Mouse (Mus musculus): ENCODE results near the gene Ets1. TPM values are rescaled to one million over a fixed set of nuclear protein-coding genes. Genes with fewer than 3 reads are reported as not detected.

Gene Ets1
- polyA plus RNA-seq, 1 experiment from 2014 or later, result 21.1 TPM

DNA sequence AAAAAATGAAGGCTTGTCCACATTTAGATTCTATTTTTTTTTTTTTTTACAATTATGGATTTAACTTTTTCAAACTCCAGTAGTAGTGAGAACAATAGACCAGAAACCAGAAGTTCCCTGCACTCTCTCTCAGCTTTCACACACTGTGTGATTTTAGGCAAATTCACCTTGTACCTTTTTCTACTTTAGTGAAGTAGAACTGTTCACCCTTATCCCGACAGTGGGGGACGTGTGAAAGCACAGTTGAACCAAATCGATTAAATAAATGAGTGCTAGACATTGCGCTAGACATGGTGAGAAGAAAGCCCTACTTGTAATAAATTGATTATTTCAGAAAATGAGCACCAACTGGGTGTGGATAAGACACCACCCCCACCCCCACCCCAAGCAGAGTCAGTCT lies 104.0 kb downstream of the Ets1 start:
- 90% methylated on average over 4 of the region's 4 CpGs for WGBS
- no peaks in the 10 kb centered on the region for H3K9me3 ChIP-seq
- ATAC-seq (ENCODE audit: low FRiP score), result no peak
- no peak overlapping the region for H3K4me3 ChIP-seq (replicated peaks)
- H3K9ac ChIP-seq, result no peak overlapping the region
- H3K27ac ChIP-seq, result no peak overlapping the region
- no peaks in the 10 kb centered on the region for H3K27me3 ChIP-seq
- no peaks in the 10 kb centered on the region for H3K36me3 ChIP-seq (replicated peaks)
- no peak overlapping the region for H3K4me2 ChIP-seq
- H3K4me1 ChIP-seq, result no peaks in the 10 kb centered on the region; the same call in 1 of the 2 replicates

DNA sequence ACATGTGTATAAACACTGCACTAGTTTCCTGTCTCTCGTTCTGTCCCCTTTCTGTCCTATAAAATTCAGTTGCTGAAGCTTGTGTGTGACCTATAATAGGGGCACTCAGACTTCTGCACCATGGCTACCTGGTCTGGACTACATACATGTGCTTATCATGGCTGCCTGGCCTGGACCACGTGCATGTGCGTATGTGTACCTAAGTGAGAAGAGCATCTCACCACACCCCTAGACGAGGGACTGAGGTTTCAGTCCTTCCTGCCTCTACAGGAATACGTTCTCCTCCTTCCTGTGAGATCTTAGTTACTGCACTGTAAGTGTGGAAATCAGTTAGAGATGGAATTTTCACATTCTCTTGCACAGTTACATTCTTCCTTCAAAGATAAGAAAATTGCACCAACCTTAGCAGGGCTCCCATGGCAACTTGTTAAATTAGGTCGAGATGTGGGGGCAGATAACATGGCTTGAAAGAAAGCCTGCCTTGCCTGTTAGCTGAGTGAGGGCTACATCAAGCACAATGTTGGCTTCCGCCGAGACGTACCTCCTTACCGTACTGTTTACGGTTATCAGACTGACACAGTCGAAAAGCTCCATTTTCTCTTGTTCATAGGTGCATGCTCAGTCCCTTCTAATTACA lies 104.8 kb downstream of the Ets1 start:
- ATAC-seq (ENCODE audit: low FRiP score), result no peak
- H3K27me3 ChIP-seq, result no peaks in the 10 kb centered on the region
- WGBS, result 90% methylated on average over 12 of the region's 12 CpGs
- H3K4me1 ChIP-seq, result no peaks in the 10 kb centered on the region; the same call in 1 of the 2 replicates
- no peak overlapping the region for H3K4me3 ChIP-seq (replicated peaks)
- no peak overlapping the region for H3K4me2 ChIP-seq
- H3K36me3 ChIP-seq (replicated peaks), result no peaks in the 10 kb centered on the region
- no peaks in the 10 kb centered on the region for H3K9me3 ChIP-seq
- no peak overlapping the region for H3K27ac ChIP-seq
- no peak overlapping the region for H3K9ac ChIP-seq

GRCm38 (mm10) chr9:32741681-32742080 lies 105.7 kb downstream of the Ets1 start:
- 64% methylated on average over 2 of the region's 2 CpGs for WGBS
- no peak; the same call in 1 of the 2 replicates for ATAC-seq (ENCODE audit: low FRiP score)
- no peak overlapping the region for H3K4me3 ChIP-seq (replicated peaks)
- H3K9ac ChIP-seq, result no peak overlapping the region
- H3K4me1 ChIP-seq, result no peaks in the 10 kb centered on the region; the same call in 1 of the 2 replicates
- no peaks in the 10 kb centered on the region for H3K36me3 ChIP-seq (replicated peaks)
- H3K27ac ChIP-seq, result no peak overlapping the region
- no peaks in the 10 kb centered on the region for H3K27me3 ChIP-seq
- H3K4me2 ChIP-seq, result no peak overlapping the region
- no peaks in the 10 kb centered on the region for H3K9me3 ChIP-seq

GRCm38 (mm10) chr9:32743157-32743556 lies 107.1 kb downstream of the Ets1 start:
- no peak overlapping the region for H3K27ac ChIP-seq
- H3K36me3 ChIP-seq (replicated peaks), result no peaks in the 10 kb centered on the region
- no peak overlapping the region for H3K4me2 ChIP-seq
- no peak overlapping the region for H3K4me3 ChIP-seq (replicated peaks)
- H3K9me3 ChIP-seq, result no peaks in the 10 kb centered on the region
- H3K9ac ChIP-seq, result no peak overlapping the region
- H3K4me1 ChIP-seq, result no peaks in the 10 kb centered on the region; the same call in 1 of the 2 replicates
- 78% methylated on average over 8 of the region's 8 CpGs for WGBS
- no peak for ATAC-seq (ENCODE audit: low FRiP score)
- H3K27me3 ChIP-seq, result no peaks in the 10 kb centered on the region

DNA sequence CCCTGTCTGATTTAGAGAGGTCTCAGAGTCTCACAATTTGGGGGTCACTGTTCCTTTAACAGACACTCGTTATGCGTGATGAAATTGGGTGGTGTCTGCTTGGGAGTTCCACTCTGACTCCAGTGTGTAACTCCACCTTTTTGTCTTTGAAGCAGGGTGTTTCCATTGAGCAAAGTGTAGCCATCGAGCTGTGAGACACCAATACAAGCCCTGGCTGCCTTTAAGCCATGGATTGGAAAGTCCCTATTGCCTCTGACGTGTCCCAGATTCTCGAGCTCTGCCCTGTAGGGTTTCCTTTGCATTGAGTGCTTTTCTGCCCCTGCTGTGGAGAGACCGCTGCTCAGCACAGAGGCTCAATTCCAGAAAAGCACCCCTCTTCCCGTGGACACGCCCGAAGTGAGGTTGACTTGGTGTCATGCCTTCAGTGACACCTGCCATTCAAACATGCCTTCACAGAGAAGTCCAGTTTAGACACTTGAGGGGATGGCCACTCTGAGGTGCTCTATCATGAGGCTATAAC lies 107.7 kb downstream of the Ets1 start:
- Histone ChIP-seq H3K4me1 (no peaks in the 10 kb centered on the region; the same call in 1 of the 2 replicates), H3K36me3 (replicated peaks) (no peaks in the 10 kb centered on the region), H3K9ac (no peak overlapping the region), H3K27ac (no peak overlapping the region), H3K9me3 (no peaks in the 10 kb centered on the region), H3K4me2 (no peak overlapping the region), H3K4me3 (replicated peaks) (no peak overlapping the region), H3K27me3 (no peaks in the 10 kb centered on the region)
- ATAC-seq (ENCODE audit: low FRiP score), result no peak
- WGBS, result 81% methylated on average over 9 of the region's 9 CpGs

- H3K27ac ChIP-seq, result no peak overlapping the region
- no peak overlapping the region for H3K4me3 ChIP-seq (replicated peaks)
- no peaks in the 10 kb centered on the region for H3K9me3 ChIP-seq
- H3K36me3 ChIP-seq (replicated peaks), result no peaks in the 10 kb centered on the region
- no peak overlapping the region for H3K4me2 ChIP-seq
- H3K27me3 ChIP-seq, result no peaks in the 10 kb centered on the region
- H3K9ac ChIP-seq, result no peak overlapping the region
- H3K4me1 ChIP-seq, result no peaks in the 10 kb centered on the region; the same call in 1 of the 2 replicates
- 79% methylated on average over 9 of the region's 9 CpGs for whole genome bisulfite sequencing
- ATAC-seq (ENCODE audit: low FRiP score), result no peak
Measured at GRCm38 (mm10) chr9:32744288-32744687, 108.3 kb downstream of the Ets1 start.

- H3K9ac ChIP-seq, result no peak overlapping the region
- H3K4me2 ChIP-seq, result no peak overlapping the region
- no peak overlapping the region for H3K27ac ChIP-seq
- H3K4me1 ChIP-seq, result no peaks in the 10 kb centered on the region; the same call in 1 of the 2 replicates
- no peaks in the 10 kb centered on the region for H3K9me3 ChIP-seq
- no peaks in the 10 kb centered on the region for H3K36me3 ChIP-seq (replicated peaks)
- ATAC-seq (ENCODE audit: low FRiP score), result no peak
- 87% methylated on average over 12 of the region's 12 CpGs for WGBS
- H3K27me3 ChIP-seq, result no peaks in the 10 kb centered on the region
- no peak overlapping the region for H3K4me3 ChIP-seq (replicated peaks)
Measured at GRCm38 (mm10) chr9:32745079-32745763, 109.2 kb downstream of the Ets1 start.

- Histone ChIP-seq H3K4me1 (no peaks in the 10 kb centered on the region; the same call in 1 of the 2 replicates), H3K4me3 (replicated peaks) (no peak overlapping the region), H3K36me3 (replicated peaks) (no peaks in the 10 kb centered on the region), H3K9me3 (no peaks in the 10 kb centered on the region), H3K4me2 (no peak overlapping the region), H3K9ac (no peak overlapping the region), H3K27ac (no peak overlapping the region), H3K27me3 (no peaks in the 10 kb centered on the region)
- WGBS, result 89% methylated on average over 8 of the region's 8 CpGs
- no peak for ATAC-seq (ENCODE audit: low FRiP score)
Measured at GRCm38 (mm10) chr9:32745998-32746397, 110.0 kb downstream of the Ets1 start.

DNA sequence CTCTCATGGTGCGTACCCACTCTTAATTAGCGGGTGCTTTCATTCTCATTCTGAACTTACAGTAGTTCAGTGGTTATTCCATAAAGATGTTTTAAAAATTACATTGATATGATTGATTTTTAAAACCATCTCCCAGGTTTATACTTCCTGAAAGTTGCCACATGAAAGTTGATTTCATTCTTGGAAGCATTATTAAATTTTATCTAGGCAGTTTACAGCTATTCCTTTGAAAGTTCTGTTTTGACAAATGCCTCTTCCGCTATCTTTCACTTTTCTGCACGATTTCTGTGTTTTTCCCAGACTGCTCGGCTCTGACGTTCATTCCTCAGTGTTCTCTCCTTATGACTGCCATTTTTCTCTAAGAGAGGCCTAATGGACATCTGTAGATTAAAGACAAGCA lies 110.6 kb downstream of the Ets1 start:
- H3K36me3 ChIP-seq (replicated peaks), result no peaks in the 10 kb centered on the region
- no peaks in the 10 kb centered on the region; the same call in 1 of the 2 replicates for H3K4me1 ChIP-seq
- no peak overlapping the region for H3K4me2 ChIP-seq
- WGBS, result 91% methylated on average over 6 of the region's 6 CpGs
- H3K27ac ChIP-seq, result no peak overlapping the region
- ATAC-seq (ENCODE audit: low FRiP score), result no peak
- no peaks in the 10 kb centered on the region for H3K27me3 ChIP-seq
- H3K9me3 ChIP-seq, result no peaks in the 10 kb centered on the region
- H3K9ac ChIP-seq, result no peak overlapping the region
- no peak overlapping the region for H3K4me3 ChIP-seq (replicated peaks)

DNA sequence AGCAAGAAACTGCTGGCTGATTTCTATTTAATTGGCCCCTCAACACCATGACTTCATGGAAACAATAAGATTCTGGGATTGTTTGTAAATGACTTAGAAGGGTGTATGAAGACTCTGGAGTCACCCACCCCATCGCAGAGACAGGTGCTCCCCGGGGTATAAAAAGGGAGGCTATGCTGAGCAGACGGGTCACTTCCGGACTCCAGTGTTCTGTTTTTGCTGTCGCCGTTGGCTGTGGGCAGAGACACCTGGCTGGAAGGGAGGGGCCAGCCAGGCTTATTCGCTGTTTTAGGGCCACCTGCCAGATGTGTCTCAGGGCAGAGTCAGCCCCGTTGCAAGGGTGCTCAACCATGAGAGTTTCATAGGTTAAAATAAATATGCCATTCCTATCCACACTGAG lies 111.6 kb downstream of the Ets1 start:
- Histone ChIP-seq H3K27me3 (no peaks in the 10 kb centered on the region), H3K9me3 (no peaks in the 10 kb centered on the region), H3K4me3 (replicated peaks) (no peak overlapping the region), H3K27ac (no peak overlapping the region), H3K4me2 (no peak overlapping the region), H3K4me1 (no peaks in the 10 kb centered on the region), H3K36me3 (replicated peaks) (no peaks in the 10 kb centered on the region), H3K9ac (no peak overlapping the region)
- 89% methylated on average over 8 of the region's 8 CpGs for WGBS
- ATAC-seq (ENCODE audit: low FRiP score), result no peak

DNA sequence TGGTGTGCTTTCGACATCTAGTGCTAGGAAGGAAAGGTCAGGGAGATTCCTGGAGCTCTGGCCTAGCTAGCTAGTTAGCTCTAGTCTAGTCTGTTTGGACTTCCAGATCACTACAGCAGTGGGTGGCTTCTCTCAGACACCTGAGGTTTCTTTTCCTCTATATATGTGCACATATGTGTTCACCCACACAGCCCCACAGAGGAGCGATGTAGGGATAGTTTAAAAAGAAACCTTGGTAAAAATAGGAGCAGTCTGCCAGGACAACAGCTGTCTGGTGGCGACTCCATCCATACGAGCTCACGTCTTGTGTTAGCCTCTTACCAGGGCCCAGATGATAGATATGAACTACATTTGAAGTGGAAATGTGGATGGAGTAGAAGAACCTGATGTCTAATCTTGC lies 112.5 kb downstream of the Ets1 start:
- Histone ChIP-seq H3K4me2 (no peak overlapping the region), H3K4me1 (no peaks in the 10 kb centered on the region), H3K27me3 (no peaks in the 10 kb centered on the region), H3K9ac (no peak overlapping the region), H3K36me3 (replicated peaks) (no peaks in the 10 kb centered on the region), H3K9me3 (no peaks in the 10 kb centered on the region), H3K27ac (no peak overlapping the region), H3K4me3 (replicated peaks) (no peak overlapping the region)
- ATAC-seq (ENCODE audit: low FRiP score), result no peak
- WGBS, result 90% methylated on average over 5 of the region's 5 CpGs

- WGBS, result 86% methylated on average over 13 of the region's 13 CpGs
- no peak for ATAC-seq (ENCODE audit: low FRiP score)
- Histone ChIP-seq H3K4me1 (no peaks in the 10 kb centered on the region), H3K27ac (no peak overlapping the region), H3K9ac (no peak overlapping the region), H3K4me2 (no peak overlapping the region), H3K27me3 (no peaks in the 10 kb centered on the region), H3K4me3 (replicated peaks) (no peak overlapping the region), H3K36me3 (replicated peaks) (no peaks in the 10 kb centered on the region), H3K9me3 (no peaks in the 10 kb centered on the region)
Measured at GRCm38 (mm10) chr9:32749721-32750480, 113.9 kb downstream of the Ets1 start.
